Mouse (Mus musculus): ENCODE results near the gene Phka1. TPM values are rescaled to one million over a fixed set of nuclear protein-coding genes. Genes with fewer than 3 reads are reported as not detected.

Phka1 gene
- polyA plus RNA-seq, 1 experiment from 2014 or later = 12.6 TPM

DNA sequence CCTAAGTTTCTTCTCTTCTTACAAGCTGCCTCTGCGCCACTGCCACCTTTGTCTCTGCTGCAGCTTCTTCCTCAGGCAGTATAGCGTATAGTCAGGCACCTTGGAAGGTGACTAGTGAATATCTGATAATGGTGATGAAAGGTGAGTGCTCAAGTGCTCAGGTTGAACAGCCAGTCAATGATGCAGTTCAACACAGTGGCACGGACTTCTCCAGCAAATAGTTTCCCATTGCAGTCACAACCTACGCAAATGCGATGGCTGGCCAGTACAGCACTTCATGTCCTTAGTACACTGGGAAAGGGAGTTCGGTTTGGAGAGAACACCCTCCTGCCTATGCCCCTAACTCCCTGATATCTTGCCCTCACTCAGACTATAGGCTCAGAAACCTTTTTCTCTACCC is 1.1 kb upstream of the Phka1 start:
- Histone ChIP-seq H3K27ac (replicated peaks in 1 of 2; ENCODE audit: control insufficient read depth in 1 of 2, insufficient read depth in 1 of 2, low read depth in 2 of 2, low read length in 2 of 2) (no peak overlapping the region), H3K9me3 (ENCODE audit: control insufficient read depth, low read length) (no peaks in the 10 kb centered on the region), H3K9ac (ENCODE audit: low read length) (peak overlapping the region; percentile 69; the same call in 1 of the 2 replicates), H3K4me3 (ENCODE audit: control insufficient read depth in 1 of 2, insufficient read depth in 1 of 2, low read depth in 1 of 2, low read length in 2 of 2) (peak overlapping the region in 1 of 2 experiments; percentile 49; a peak in 3 of 4 replicates), H3K4me2 (ENCODE audit: low read length) (peak overlapping the region; percentile 72), H3K4me1 (ENCODE audit: control insufficient read depth in 2 of 2, insufficient read depth in 2 of 2, low read length in 2 of 2) (peaks cover 0 to 5% of the 10 kb centered on the region in 2 experiments; a peak in 1 of 4 replicates), H3K27me3 (ENCODE audit: control insufficient read depth, insufficient read depth, low read length) (no peaks in the 10 kb centered on the region), H3K36me3 (ENCODE audit: control insufficient read depth, insufficient read depth, low read length) (no peaks in the 10 kb centered on the region)
- no peak for ATAC-seq (ENCODE audit: insufficient number of reproducible peaks, insufficient read depth, low FRiP score, low read depth)
- WGBS = 39% methylated on average over 6 of the region's 6 CpGs

DNA sequence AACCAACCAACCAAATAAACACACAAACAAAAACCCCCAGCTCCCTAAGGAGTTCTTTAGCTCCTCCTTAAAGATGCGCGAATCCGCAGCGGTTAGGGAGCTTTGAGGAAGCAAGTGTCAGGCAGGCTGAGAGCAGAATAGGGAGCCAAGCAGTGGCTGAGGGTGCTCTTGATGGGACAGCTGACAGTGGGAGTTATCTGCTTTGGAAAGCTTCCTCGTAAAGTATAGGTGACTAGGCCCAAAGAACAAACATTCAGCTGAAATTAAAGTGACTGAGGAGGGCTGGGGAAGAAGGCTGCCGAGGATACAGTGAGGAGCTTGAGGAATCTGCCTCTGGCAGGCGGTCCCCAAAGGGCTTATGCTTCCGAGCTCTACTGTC is 516 bp upstream of the Phka1 start:
- Histone ChIP-seq H3K27me3 (ENCODE audit: control insufficient read depth, insufficient read depth, low read length) (no peaks in the 10 kb centered on the region), H3K9me3 (ENCODE audit: control insufficient read depth, low read length) (no peaks in the 10 kb centered on the region), H3K4me2 (ENCODE audit: low read length) (peak overlapping the region; percentile 72), H3K4me1 (ENCODE audit: control insufficient read depth in 2 of 2, insufficient read depth in 2 of 2, low read length in 2 of 2) (peaks cover 0 to 5% of the 10 kb centered on the region in 2 experiments; a peak in 1 of 4 replicates), H3K27ac (replicated peaks in 1 of 2; ENCODE audit: control insufficient read depth in 1 of 2, insufficient read depth in 1 of 2, low read depth in 2 of 2, low read length in 2 of 2) (peak overlapping the region; percentile 61 to 65), H3K9ac (ENCODE audit: low read length) (peak overlapping the region; percentile 69), H3K4me3 (ENCODE audit: control insufficient read depth in 1 of 2, insufficient read depth in 1 of 2, low read depth in 1 of 2, low read length in 2 of 2) (peak overlapping the region; percentile 49 to 55), H3K36me3 (ENCODE audit: control insufficient read depth, insufficient read depth, low read length) (no peaks in the 10 kb centered on the region)
- WGBS = 16% methylated on average over 8 of the region's 8 CpGs
- no peak; the same call in 1 of the 2 replicates for ATAC-seq (ENCODE audit: insufficient number of reproducible peaks, insufficient read depth, low FRiP score, low read depth)

DNA sequence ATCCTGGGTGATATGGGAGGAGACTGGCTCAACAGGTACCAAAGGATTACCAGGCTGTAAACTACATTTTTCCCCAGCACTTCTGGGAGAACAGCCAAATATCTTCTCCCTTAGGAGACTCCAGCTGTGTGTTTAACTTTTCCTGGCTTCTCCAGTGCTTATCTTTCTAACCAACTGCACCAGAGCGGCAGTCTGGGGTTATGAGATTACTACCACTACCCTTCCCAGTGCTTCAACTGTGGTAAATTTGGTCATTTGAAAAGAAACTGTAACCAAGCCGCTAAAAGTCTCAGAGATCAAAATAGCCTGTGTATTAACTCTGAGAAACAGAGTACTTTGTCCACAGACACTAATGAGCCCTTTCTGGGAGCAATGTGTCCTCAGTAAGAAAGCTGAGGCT is 42.8 kb downstream of the Phka1 start:
- Histone ChIP-seq H3K9ac (ENCODE audit: low read length) (no peak overlapping the region), H3K9me3 (ENCODE audit: control insufficient read depth, low read length) (no peaks in the 10 kb centered on the region), H3K27ac (replicated peaks in 1 of 2; ENCODE audit: control insufficient read depth in 1 of 2, insufficient read depth in 1 of 2, low read depth in 2 of 2, low read length in 2 of 2) (no peak overlapping the region), H3K27me3 (ENCODE audit: control insufficient read depth, insufficient read depth, low read length) (no peaks in the 10 kb centered on the region), H3K36me3 (ENCODE audit: control insufficient read depth, insufficient read depth, low read length) (0 out of 2 replicates have a peak, but pooled peaks cover 8% of the 10 kb centered on the region), H3K4me1 (ENCODE audit: control insufficient read depth in 2 of 2, insufficient read depth in 2 of 2, low read length in 2 of 2) (no peaks in the 10 kb centered on the region), H3K4me3 (ENCODE audit: control insufficient read depth in 1 of 2, insufficient read depth in 1 of 2, low read depth in 1 of 2, low read length in 2 of 2) (no peak overlapping the region), H3K4me2 (ENCODE audit: low read length) (no peak overlapping the region)
- 45% methylated on average over 2 of the region's 2 CpGs for WGBS
- no peak for ATAC-seq (ENCODE audit: insufficient number of reproducible peaks, insufficient read depth, low FRiP score, low read depth)

DNA sequence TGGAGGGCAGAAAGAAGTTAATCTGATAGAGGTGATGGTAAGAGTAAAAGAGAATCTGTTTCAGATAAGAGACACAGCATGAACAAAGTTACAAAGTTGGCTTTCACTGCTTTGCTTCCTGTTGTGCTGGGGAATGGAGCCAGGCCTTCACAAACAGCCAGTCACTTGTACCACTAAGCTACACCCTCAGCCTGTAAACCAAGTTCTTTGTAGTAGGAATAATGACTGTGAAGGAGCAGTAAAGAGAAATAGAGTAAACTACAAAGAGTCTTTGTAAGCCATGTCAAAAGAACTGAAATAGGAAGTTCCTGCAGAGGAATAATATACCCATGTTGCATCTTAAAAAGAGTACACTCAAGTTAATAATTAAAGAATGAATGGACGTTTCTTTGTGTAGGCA is 55.5 kb downstream of the Phka1 start:
- no peaks in the 10 kb centered on the region for H3K4me1 ChIP-seq (ENCODE audit: control insufficient read depth in 2 of 2, insufficient read depth in 2 of 2, low read length in 2 of 2)
- no peaks in the 10 kb centered on the region for H3K27me3 ChIP-seq (ENCODE audit: control insufficient read depth, insufficient read depth, low read length)
- no peak overlapping the region for H3K27ac ChIP-seq (replicated peaks in 1 of 2; ENCODE audit: control insufficient read depth in 1 of 2, insufficient read depth in 1 of 2, low read depth in 2 of 2, low read length in 2 of 2)
- H3K9ac ChIP-seq (ENCODE audit: low read length) = no peak overlapping the region
- no peak overlapping the region for H3K4me2 ChIP-seq (ENCODE audit: low read length)
- no peak for ATAC-seq (ENCODE audit: insufficient number of reproducible peaks, insufficient read depth, low FRiP score, low read depth)
- 52% methylated on average over 1 of the region's 1 CpGs for WGBS
- no peaks in the 10 kb centered on the region for H3K36me3 ChIP-seq (ENCODE audit: control insufficient read depth, insufficient read depth, low read length)
- no peak overlapping the region for H3K4me3 ChIP-seq (ENCODE audit: control insufficient read depth in 1 of 2, insufficient read depth in 1 of 2, low read depth in 1 of 2, low read length in 2 of 2)
- no peaks in the 10 kb centered on the region for H3K9me3 ChIP-seq (ENCODE audit: control insufficient read depth, low read length)

DNA sequence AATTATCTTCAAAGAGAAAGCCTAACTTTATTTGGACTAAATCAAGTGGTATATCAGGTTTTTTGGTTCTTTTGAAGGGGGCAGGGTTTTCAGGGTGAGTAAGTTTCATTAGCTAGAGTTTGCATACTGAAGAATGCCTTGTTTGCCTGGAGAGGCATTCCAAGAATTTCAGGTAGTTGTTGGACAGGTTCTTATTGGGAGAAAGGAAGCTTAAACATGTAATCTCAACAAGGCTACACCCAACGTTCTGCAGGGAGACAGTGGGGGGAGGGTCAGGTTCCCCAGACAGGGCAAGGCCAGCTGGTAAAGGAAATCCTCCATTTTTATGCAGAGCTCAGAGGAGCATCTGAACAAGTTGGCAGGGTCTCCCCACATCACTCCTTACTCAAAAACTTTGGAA is 72.9 kb downstream of the Phka1 start:
- H3K27me3 ChIP-seq (ENCODE audit: control insufficient read depth, insufficient read depth, low read length) = no peaks in the 10 kb centered on the region
- no peak overlapping the region for H3K27ac ChIP-seq (replicated peaks in 1 of 2; ENCODE audit: control insufficient read depth in 1 of 2, insufficient read depth in 1 of 2, low read depth in 2 of 2, low read length in 2 of 2)
- no peak overlapping the region for H3K4me2 ChIP-seq (ENCODE audit: low read length)
- H3K9ac ChIP-seq (ENCODE audit: low read length) = no peak overlapping the region
- peaks cover 6% of the 10 kb centered on the region; the same call in 1 of the 2 replicates for H3K36me3 ChIP-seq (ENCODE audit: control insufficient read depth, insufficient read depth, low read length)
- ATAC-seq (ENCODE audit: insufficient number of reproducible peaks, insufficient read depth, low FRiP score, low read depth) = no peak
- no peaks in the 10 kb centered on the region for H3K4me1 ChIP-seq (ENCODE audit: control insufficient read depth in 2 of 2, insufficient read depth in 2 of 2, low read length in 2 of 2)
- no peaks in the 10 kb centered on the region for H3K9me3 ChIP-seq (ENCODE audit: control insufficient read depth, low read length)
- H3K4me3 ChIP-seq (ENCODE audit: control insufficient read depth in 1 of 2, insufficient read depth in 1 of 2, low read depth in 1 of 2, low read length in 2 of 2) = no peak overlapping the region
- 33% methylated on average over 1 of the region's 1 CpGs for WGBS

DNA sequence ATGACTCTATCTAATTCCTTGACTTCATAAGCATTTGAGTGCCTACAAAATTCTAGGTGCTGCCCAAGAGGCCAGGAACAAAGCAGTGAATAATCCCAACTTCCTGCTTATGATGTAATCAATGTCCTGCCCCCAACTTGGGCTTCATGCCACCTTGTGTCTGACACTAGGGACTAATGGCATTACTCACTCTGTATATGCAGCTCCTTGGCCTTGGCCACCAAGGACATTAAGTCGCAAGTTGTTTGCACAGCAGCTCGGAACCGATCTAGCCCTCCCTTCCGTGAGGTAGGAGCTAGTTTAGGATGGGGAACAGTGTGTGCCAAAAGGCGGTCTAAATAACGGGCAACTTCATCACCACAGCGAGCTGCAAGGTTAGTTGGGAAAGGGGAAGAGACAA is 87.1 kb downstream of the Phka1 start:
- H3K4me1 ChIP-seq (ENCODE audit: control insufficient read depth in 2 of 2, insufficient read depth in 2 of 2, low read length in 2 of 2) = no peaks in the 10 kb centered on the region
- no peak for ATAC-seq (ENCODE audit: insufficient number of reproducible peaks, insufficient read depth, low FRiP score, low read depth)
- no peak overlapping the region for H3K4me3 ChIP-seq (ENCODE audit: control insufficient read depth in 1 of 2, insufficient read depth in 1 of 2, low read depth in 1 of 2, low read length in 2 of 2)
- 87% methylated on average over 7 of the region's 7 CpGs for WGBS
- H3K27ac ChIP-seq (replicated peaks in 1 of 2; ENCODE audit: control insufficient read depth in 1 of 2, insufficient read depth in 1 of 2, low read depth in 2 of 2, low read length in 2 of 2) = no peak overlapping the region
- no peak overlapping the region for H3K9ac ChIP-seq (ENCODE audit: low read length)
- peaks cover 6% of the 10 kb centered on the region for H3K36me3 ChIP-seq (ENCODE audit: control insufficient read depth, insufficient read depth, low read length)
- H3K9me3 ChIP-seq (ENCODE audit: control insufficient read depth, low read length) = no peaks in the 10 kb centered on the region
- no peaks in the 10 kb centered on the region for H3K27me3 ChIP-seq (ENCODE audit: control insufficient read depth, insufficient read depth, low read length)
- H3K4me2 ChIP-seq (ENCODE audit: low read length) = no peak overlapping the region

DNA sequence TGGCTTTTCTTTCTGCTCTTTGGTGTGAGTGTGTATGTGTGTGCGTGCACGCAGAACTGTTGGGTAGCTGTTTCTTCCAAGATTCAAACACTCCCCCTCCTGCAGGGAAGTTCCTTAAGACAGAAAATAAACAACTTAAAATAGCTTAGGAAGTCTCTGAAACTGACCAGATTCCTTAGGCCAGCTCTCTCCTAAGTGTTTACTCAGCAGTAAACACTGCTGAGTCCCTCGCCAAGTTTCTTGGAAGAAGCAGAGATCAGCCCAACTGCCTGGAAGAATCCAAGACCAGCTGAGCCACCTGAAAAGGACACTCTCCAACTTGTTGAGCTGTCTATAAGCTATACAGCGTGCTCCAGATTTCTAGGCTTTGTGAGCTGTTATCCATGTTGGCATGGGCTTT is 134.8 kb downstream of the Phka1 start:
- WGBS = 68% methylated on average over 4 of the region's 4 CpGs
- ATAC-seq (ENCODE audit: insufficient number of reproducible peaks, insufficient read depth, low FRiP score, low read depth) = no peak
- H3K27me3 ChIP-seq (ENCODE audit: control insufficient read depth, insufficient read depth, low read length) = no peaks in the 10 kb centered on the region

More for the DNA sequence above, 134.8 kb downstream of the Phka1 start:
- Histone ChIP-seq H3K4me2 (ENCODE audit: low read length) (no peak overlapping the region), H3K9me3 (ENCODE audit: control insufficient read depth, low read length) (no peaks in the 10 kb centered on the region), H3K9ac (ENCODE audit: low read length) (no peak overlapping the region), H3K4me1 (ENCODE audit: control insufficient read depth in 2 of 2, insufficient read depth in 2 of 2, low read length in 2 of 2) (no peaks in the 10 kb centered on the region; a peak in 1 of 4 replicates), H3K27ac (replicated peaks in 1 of 2; ENCODE audit: control insufficient read depth in 1 of 2, insufficient read depth in 1 of 2, low read depth in 2 of 2, low read length in 2 of 2) (no peak overlapping the region), H3K4me3 (ENCODE audit: control insufficient read depth in 1 of 2, insufficient read depth in 1 of 2, low read depth in 1 of 2, low read length in 2 of 2) (no peak overlapping the region), H3K36me3 (ENCODE audit: control insufficient read depth, insufficient read depth, low read length) (no peaks in the 10 kb centered on the region)

Data from heart, embryonic 14.5 days (tissue).